Comparison of ENCODE assay signal across 19 mouse cellular contexts in the genomic region with DNA sequence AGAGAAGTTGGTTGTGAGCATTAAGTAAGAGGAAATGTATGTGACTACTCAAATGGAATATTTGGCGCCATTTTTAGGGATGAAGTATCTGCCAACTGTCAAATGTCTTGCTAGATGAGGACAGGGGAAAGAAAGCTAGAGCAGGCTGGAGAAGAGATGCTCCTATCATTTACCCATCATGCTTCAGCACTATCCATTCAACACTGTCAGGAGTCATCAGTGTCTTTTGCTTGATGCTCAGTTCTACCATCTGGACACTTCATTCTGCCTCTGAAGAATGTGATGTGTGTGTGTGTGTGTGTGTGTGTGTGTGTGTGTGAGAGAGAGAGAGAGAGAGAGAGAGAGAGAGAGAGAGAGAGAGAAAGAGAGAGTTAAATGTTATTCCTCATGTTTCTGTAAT.
A peak's percentile ranks its signal among the peaks of the same experiment; 100 is the strongest.
DNase-seq lines count a peak whose midpoint lies in the region; ATAC-seq lines count a peak whose summit lies in the region.
"Had no signal": no experiment of that assay in that cellular context is flagged by ENCODE, and none has a peak within 500 bp of the region (broad histone marks: within the 10 kb centered on the region; RNA-seq: fewer than 3 reads in every experiment).

No protein-coding gene starts in this region.

- ATAC-seq in cerebellum, adult (ENCODE audit: insufficient number of reproducible peaks, low FRiP score, low TSS enrichment): peak; percentile 76
- ATAC-seq: activated CD4-positive, CD25-positive, alpha-beta regulatory T cell, adult 4 months; forebrain, embryonic 14.5 days; forebrain, postnatal 0 days; intestine, postnatal 0 days had no signal

- no peak for DNase-seq in cerebellum, adult 11 months
- DNase-seq in cerebellum, postnatal 10 days: peak; percentile 82 to 86
- no peak for DNase-seq in cerebellum, adult 18-20 months
- peak; percentile 36 for DNase-seq in left cerebral cortex, postnatal 4 days
- DNase-seq in left cerebral cortex, postnatal 14 days (ENCODE audit: low spot score in 2 of 2): no peak
- DNase-seq in retina, postnatal 1 day: peak; percentile 41
- DNase-seq in layer of hippocampus, postnatal 14 days (ENCODE audit: low spot score in 2 of 2): no peak
- DNase-seq: adrenal gland, adult 8-10 months; adrenal gland, postnatal 25 days; forebrain, postnatal 0 days; gastrocnemius, adult 2 months; gastrocnemius, postnatal 25 days; heart, adult 18-20 months; heart, postnatal 10 days; heart, postnatal 36 days had no signal

- intact Hi-C loops in left cerebral cortex, postnatal 4 days (cut with DNase I): no loop called here
- intact Hi-C loops in left cerebral cortex, postnatal 14 days (cut with DNase I): no loop called here

Comparison
In these comparisons a context has a peak if more than half of its experiments do, and no peak if none do; other contexts are left out.
1. DNase-seq: peak in cerebellum, postnatal 10 days (2 of 2), left cerebral cortex, postnatal 4 days (single experiment) and retina, postnatal 1 day (single experiment); none in cerebellum, adult 11 months (single experiment), cerebellum, adult 18-20 months (0 of 2), left cerebral cortex, postnatal 14 days (0 of 2) and layer of hippocampus, postnatal 14 days (0 of 2).